Mouse (Mus musculus): ENCODE data around the gene Saxo1.

DNA sequence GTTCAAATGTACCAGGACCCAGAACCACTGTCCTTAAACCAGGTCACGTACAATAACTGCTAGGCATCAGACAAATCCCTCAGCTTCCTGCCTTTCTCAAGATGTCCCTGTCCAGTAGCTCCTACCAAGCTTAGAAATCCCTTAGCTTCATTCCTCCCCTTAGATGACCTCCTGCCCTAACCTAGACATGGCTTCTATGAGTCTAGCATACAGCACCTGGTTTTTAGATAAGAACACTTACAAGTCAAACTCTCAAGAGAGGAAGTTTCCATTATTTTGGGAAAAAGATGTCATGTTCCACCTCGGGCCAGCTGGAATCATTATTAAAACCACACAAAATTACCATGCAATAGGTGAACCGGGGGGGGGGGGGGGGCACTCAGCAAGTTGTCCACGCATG lies 71.6 kb downstream of the Saxo1 start:
- no peak for TF ChIP-seq POLR2A (IDR thresholded peaks at IDR 0.05; ENCODE audit: control insufficient read depth, low read depth, low read length)
- TF ChIP-seq CTCF (IDR thresholded peaks at IDR 0.05; ENCODE audit: control insufficient read depth, insufficient read depth, insufficient replicate concordance, low read depth, low read length), result no peak
